Mouse (Mus musculus) thymus, postnatal 10 days (tissue): ENCODE data around the gene Capns1.
"Not testable (repeated sequence)": the region's sequence is repeated elsewhere in the genome, so short reads cannot be mapped to it uniquely, and the experiment has no call there.

Experiments
- DNase-seq, 2 experiments: peaks; one replicate each; pipeline ENCODE4 v3.0.0; 2021; ENCODE audit warnings: low spot score in 2 of 2

Capns1 gene

DNA sequence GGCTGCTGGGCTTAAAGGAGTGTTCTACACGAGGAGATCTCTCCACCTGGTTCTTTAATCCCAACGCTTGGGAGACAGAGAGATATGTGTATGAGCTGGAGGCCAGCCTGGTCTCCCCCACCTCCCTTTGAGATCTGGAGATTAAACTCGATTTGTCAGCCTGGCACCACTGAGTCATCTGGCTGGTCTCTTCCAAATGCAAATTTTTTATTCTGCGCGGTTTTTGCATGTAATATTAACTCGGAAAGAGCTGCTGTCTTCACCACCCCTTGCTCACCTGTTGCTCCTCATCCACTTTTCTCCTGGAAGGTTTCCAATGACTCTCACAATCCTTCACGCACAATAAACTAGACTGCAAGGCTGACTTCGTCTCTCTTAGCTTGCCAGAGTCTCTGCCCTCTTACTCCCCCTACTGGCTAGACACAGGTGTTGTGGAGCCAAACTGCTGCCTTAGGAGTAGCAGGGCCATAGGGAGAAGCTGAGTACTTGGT lies at the start of gene Capns1:
TSS of gene Capns1 (minus strand) at position 331 of the 491 bp plus-strand sequence.
- peak in 1 of 2 experiments; percentile 86 for DNase-seq

DNA sequence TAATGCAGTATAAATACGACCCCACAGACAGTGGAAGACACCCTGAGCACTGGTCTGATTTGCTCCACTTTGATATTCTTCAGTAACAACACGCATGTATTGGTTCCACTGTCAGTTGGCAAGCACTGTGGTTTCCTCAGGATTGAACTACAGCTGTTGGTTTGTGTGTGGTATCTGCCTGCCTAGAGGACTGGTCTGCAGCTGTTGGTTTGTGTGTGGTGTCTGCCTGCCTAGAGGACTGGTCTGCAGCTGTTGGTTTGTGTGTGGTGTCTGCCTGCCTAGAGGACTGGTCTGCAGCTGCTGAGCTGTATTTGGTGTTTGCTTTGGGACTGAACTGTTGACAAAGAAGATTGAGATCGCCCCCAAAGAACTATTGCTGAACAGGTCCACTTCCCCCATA lies 38.8 kb upstream of the Capns1 start:
- not testable (repeated sequence) for DNase-seq

DNA sequence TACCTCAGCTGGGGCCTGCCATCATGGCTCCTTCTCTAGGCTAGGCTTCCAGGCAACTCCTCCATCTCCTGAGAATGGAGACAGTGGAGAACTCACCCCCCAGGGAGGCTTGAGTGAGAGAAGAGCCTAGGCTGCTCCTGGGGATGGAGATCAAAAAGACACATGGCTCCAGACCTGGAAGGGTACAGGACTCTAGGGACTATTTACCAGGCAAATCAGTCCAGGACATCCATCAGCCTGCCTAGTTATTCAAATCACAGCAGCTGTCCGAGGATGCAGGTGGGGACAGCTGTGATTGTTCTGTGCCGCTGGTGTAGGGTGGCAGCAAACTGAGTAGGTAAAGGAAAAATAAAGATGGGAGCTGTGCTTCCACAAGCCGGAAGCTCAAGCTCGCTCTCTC lies 37.0 kb upstream of the Capns1 start, which contains the start of gene Ovol3:
TSS of gene Ovol3 (minus strand) at position 101 of the 400 bp plus-strand sequence.
- no peak for DNase-seq

DNA sequence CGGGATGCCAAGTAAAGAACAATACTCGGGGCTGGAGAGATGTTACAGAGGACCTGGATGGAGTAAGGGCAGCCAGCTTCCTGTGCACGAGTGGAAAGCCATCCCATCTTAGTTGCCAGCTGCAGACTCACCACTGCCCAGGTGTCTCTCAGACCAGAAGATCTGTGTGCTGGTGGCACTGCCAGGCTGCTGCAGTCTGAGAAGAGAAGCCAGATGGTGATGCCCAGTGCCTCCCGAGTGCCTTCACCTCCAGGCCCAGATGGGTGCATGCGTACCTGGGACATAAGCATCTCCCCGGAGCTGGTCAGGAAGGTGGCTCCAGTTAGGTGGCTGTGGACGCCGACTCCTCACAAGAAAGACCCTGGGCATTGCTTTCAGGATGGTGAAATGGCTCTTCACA lies 36.5 kb upstream of the Capns1 start:
- no peak for DNase-seq

- no peak for DNase-seq
Observed at GRCm38 (mm10) chr7:30234276-30234858, 35.8 kb upstream of the Capns1 start.

DNA sequence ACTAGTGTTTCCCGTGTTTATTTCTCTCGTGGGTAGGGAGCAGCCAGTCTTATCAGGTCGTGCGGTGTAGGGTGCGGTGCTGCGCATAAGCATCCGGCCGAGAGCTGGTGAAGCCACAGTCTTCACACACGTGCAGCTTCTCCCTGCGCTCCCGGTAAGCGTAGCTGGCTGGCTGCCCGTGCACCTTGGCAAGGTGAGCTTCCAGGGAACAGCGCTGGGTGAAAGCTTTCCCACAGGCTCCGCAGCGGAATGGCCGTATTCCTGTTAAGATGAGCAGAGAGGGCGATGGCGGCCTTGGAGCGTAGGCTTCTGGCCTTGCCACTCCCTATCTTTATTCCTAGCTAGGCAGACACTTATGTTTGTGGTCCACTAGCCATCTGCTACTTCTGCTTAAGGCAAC lies 34.8 kb upstream of the Capns1 start:
- no peak for DNase-seq

GRCm38 (mm10) chr7:30232631-30233148 lies 34.1 kb upstream of the Capns1 start:
- DNase-seq, result peak; percentile 53 to 66

DNA sequence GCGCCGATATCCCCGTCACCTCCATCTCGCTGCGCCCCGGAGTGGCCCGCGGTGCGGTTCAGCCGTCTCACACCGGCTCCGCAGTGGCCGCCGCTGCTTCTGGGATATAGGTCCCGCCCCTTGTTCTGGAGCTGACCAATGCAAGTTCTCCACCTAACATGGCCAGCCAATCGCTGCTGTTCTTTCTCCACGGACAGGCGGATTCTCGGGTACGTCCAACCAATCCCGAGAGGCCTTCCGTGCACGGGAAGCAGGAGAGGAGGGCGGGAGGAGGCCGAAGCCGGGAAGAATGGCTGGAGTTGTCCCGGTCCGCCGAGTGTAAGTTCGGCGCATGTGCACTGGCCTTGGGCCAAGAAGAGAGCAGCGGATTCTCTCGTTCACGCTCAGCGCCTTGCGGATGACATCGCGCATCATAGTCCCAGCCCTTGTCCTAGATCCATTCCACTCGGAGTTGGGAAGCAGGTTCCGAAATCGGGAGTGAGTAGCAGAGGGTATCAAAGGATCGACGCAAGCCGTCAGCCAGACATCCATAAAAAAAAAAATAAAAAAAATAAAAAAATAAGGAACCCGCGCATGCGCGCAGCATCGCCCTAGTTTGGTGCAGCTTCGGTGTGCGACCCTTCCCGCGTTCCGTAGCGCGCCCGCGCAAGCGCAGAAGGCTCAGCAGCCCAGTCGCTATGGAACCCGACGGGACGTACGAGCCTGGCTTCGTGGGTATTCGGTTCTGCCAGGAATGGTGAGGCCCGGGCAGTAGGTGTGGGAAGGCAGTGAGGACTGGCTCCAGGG lies 33.3 kb upstream of the Capns1 start, which contains the start of the genes Polr2i and Tbcb:
TSS of gene Polr2i (plus strand) at position 280 of the 786 bp plus-strand sequence.
TSS of gene Tbcb (minus strand) at position 604 of the 786 bp plus-strand sequence.
- peak; percentile 93 to 95 for DNase-seq

- DNase-seq, result no peak
Observed at GRCm38 (mm10) chr7:30231328-30231668, 32.7 kb upstream of the Capns1 start.

GRCm38 (mm10) chr7:30224206-30224605 lies 25.6 kb upstream of the Capns1 start:
- DNase-seq, result no peak

- no peak for DNase-seq
Observed at GRCm38 (mm10) chr7:30222205-30222604, 23.6 kb upstream of the Capns1 start.

DNA sequence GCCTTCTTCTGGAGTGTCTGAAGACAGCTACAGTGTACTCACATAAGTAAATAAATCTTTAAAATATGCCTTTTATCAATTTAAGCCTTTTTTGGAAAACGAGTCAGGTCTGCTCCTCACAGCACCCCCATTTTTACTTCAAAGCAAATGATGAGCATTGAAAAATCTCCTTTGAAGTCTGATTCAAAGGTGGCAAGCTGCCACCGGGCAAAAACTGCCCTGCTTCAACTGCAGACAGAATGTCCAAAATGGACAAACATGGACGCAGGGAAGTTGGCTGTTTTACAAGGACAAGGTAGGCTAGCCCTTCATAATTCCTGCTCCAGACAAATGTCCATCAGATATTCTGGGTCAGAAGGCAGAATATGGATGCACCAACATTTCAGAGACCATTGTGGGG lies 22.8 kb upstream of the Capns1 start:
- no peak for DNase-seq

DNA sequence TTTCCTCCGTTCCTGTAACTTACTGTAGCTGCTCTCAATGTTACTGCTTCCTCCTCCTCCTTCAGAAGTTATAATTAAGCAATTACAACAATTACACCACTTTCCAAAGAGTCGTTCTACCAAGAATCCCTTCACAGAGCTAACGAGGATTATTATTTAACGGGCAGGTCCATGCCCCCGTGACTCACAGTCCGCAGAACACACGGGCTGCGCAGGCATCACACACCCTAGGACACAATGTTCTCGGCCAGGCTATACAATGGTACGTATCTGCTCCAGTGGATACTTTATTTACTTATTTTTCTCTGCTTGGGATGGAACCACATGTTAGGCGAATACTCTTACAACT lies 21.4 kb upstream of the Capns1 start:
- DNase-seq, result no peak

GRCm38 (mm10) chr7:30219293-30220007 lies 20.8 kb upstream of the Capns1 start:
- peak; percentile 31 to 36 for DNase-seq

DNA sequence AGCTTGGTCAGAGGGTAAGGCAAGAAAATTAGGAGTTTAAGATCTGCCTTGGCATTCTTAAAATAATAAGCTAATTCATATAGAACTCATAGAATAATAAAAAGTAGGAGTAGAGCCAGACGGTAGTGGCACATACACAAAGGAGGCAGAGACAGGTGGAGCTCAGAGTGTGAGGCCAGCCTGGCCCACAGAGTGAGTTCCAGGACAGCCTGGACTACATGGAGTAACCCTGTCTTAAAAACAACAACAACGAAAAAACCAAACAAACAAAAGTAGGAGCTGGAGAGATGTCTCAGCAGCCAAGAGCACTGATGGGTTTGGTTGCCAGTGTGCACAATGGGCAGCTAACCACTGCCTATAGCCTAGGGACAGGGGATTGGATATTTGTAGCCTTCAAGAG lies 18.7 kb upstream of the Capns1 start:
- no peak for DNase-seq

- DNase-seq, result peak; percentile 38 to 78
Observed at GRCm38 (mm10) chr7:30216723-30217151, 18.1 kb upstream of the Capns1 start.

GRCm38 (mm10) chr7:30215875-30216274 lies 17.3 kb upstream of the Capns1 start:
- no peak for DNase-seq

DNA sequence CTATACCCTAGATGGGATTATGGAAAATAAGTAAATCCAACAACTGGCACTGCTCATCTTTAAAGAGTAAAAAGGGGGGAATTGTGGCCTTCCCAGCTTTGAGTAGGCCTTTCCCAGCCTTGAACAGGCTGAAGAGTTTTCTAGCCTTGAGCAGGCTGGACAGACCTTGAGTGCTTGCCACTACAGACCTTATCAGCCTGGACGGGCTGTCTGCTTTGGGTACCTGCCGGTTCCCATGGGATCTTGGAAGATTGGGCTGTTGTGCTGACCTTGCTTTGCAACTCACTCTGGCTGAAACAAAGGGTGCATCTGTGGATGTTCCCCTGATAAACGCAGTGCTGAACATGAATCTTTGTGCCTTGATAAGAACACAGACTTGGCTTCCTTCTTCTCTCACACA lies 15.3 kb upstream of the Capns1 start:
- DNase-seq, result no peak

DNA sequence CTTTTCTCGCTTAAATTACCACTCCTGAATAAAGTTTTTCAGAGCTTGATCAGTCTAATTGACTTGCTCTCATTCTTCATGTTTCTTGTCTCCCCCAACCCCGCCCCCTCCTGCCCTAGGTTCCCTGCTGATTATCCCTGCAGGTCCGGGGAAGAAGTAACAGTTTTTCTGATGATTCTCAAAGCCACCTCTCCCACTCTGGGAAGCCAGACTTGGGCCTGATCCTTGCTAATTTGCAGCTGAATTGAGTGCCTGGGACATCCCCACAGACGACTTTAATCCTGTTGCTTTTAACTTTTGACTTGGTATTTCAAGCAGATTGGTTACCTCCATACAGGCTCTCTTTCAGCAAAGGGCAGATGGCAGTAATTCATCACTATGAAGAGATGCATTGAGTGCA lies 12.4 kb upstream of the Capns1 start:
- DNase-seq, result no peak

DNA sequence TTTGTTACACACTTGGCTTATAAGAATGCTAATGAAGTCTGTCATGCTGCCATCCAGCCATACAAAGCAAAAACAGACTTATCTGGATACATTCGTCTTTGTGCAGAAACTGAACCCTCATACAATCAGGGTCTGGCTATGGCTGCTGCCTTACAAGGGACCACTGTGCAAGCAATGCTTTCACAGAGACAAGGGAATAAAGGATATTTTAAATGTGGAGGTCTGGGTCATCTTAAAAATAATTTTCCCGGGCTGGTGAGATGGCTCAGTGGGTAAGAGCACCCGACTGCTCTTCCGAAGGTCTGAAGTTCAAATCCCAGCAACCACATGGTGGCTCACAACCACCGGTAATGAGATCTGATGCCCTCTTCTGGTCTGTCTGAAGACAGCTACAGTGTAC lies 7.8 kb upstream of the Capns1 start:
- not testable (repeated sequence) for DNase-seq

- peak in 1 of 2 experiments; percentile 48 for DNase-seq
Observed at GRCm38 (mm10) chr7:30205383-30205782, 6.8 kb upstream of the Capns1 start.

DNA sequence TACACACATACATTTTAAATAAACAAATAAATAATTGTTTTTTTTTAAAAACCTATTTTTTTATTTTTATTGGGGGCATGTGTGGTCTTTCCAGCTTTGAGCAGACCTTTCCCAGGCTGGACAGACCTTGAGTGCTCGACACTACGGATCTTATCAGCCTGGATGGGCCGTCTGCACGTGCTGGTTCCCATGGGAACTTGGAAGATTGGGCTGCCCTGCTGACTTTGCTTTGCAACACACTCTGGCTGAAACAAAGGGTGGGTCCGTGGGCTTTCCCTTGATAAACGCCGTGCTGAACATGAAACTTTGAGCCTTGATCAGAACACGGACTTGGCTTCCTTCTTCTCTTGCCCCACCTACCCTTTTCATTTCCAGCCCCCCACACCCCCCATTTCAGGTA lies 5.8 kb upstream of the Capns1 start:
- DNase-seq, result no peak
